Mouse (Mus musculus): ENCODE data around the gene Hydin.
"Not testable (repeated sequence)": the region's sequence is repeated elsewhere in the genome, so short reads cannot be mapped to it uniquely, and the experiment has no call there.

Hydin gene

GRCm38 (mm10) chr8:110266741-110267140 lies at the start of gene Hydin:
Gene Hydin, plus strand, starts transcription at chr8:110266977.
- DNase-seq (ENCODE audit: low spot score in 2 of 2) = peak; percentile 78 to 83

DNA sequence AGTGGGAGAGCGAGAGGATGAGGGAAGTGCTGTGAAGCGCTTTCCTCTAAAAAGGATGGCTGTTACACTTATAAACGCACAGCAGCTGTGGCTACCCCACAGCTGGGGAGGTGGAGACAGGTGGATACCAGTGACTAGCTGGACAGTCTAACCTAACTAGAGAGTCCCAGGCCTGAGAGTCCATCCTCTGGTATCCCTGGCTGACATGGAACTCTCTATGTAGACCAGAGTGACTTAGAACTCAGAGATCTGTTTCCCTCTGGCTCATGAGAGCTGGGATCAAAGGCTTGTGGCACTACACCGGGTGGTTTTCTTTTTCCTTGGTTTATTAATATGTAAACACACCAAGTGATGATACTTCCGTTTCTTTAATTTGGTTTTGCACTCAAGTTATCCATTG lies 49.6 kb upstream of the Hydin start:
- DNase-seq (ENCODE audit: low spot score in 2 of 2) = peak in 1 of 2 experiments; percentile 13

DNA sequence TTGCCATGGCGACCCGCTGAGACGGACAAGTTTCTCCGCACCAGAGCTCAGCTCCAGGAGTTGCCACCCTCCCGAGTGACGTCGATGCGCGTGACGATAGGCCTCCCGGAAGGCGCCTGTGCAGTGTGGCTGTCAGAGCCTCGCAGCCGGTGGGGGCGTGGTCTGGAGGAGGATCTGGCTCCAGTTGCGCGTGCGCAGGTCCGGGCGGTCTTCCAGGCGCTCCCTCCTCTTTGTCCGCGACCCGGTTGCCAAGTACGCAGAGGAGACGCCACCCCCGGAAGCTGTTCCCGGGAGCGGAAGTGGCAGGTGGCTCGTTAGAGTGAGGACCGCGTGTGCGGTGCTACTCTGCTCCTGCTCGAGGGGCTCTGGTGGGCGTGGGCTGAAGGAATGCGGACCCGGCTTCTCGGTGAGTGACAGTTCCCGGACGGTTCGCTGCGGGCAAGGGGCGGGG lies 49.1 kb upstream of the Hydin start:
- peak; percentile 99 for DNase-seq (ENCODE audit: low spot score in 2 of 2)

DNA sequence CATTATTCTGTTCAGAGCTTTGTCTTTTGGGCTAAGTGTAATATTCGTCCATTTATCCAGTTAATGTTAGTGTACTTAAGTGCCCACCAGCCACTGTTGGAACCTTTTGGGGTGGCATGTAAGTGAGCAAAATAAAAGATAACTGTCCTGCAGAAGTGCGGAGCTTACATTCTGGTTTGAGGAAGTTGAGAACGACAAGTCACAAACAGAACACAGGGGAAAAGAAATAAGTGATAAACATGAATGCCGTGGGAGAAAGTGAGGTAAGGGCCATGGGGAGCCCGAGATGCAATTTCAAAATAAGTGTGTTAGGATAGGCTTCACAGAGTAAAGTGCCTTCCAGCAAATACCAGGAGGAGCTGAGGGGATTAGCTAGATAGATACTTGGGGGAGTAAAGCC lies 48.3 kb upstream of the Hydin start:
- no peak for DNase-seq (ENCODE audit: low spot score in 2 of 2)

- DNase-seq (ENCODE audit: low spot score in 2 of 2) = no peak
Observed at GRCm38 (mm10) chr8:110220936-110221335, 45.8 kb upstream of the Hydin start.

DNA sequence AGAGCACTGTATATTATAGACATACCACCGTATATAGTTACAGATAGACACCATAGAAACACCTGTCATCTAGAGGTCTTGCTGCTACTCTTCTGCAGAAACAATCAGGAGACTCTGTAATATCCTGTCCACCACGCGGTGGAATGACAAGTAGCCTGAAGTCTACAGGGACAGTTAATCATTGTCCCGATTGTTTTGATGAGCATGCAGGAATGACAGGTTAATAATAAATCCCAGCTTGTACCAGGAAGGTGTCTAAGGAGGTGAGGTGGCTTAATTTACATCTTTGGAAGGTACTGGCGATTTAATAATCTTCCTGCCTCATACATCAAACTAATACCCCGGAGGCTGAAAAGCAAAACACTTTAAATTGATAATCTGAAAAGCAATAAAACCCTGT lies 36.0 kb upstream of the Hydin start:
- no peak for DNase-seq (ENCODE audit: low spot score in 2 of 2)

GRCm38 (mm10) chr8:110242278-110243177 lies 24.2 kb upstream of the Hydin start:
- no peak for DNase-seq (ENCODE audit: low spot score in 2 of 2)

DNA sequence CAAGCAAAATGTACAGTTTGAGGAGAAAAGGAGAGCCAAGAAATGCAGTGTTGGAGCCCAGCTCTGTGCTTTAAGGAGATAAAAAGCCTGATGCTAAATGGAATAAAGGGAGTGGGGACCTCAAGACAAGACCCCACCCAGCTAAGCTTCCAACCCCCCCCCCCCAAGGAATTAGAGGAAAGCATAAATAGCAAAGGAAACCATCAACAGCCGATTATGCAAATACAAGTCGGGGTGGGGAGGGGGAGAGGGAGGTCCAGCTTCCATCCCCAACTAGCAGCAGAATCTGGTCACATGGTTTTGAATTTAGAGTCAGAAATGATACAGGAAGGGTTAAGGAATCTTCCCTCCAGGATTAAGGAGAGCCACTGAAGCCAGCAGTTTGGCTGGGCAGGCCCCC lies 22.2 kb upstream of the Hydin start:
- no peak for DNase-seq (ENCODE audit: low spot score in 2 of 2)

DNA sequence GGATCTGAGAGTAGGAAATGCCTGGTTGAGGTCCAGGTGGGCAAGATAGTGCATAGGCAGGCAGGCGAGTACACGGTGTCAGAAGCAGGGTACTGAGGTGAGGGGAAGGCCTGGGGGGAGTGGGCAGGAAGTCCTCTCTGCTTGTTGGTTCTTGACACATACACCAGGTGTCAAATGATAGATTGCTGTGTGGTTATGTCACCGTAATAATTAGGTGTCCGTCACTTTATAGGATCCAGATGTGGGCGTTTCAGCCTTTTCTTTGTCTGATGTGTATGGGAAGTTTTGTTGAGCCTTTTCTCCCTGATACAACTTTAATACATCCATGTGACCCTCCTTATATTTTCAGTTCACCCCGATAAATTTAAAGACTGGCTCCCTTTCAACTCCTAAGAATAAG lies 19.5 kb upstream of the Hydin start:
- no peak for DNase-seq (ENCODE audit: low spot score in 2 of 2)

DNA sequence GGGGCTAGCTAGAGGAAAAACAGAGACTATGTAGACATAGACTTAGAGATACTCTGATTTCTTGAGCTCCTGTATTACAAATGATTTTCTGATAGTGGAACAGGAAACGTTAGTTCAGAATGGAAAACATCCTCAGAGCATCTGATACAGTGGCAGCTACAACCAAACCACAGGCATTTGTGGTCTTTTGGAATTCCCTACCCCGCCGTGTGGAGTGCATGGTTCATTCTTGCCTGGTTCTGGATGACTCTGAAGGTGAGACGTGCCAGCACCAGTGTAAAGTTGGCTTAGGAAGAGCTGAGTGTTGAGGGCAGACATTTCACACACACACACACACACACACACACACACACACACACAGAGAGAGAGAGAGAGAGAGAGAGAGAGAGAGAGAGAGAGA lies 12.8 kb upstream of the Hydin start:
- DNase-seq (ENCODE audit: low spot score in 2 of 2) = no peak

GRCm38 (mm10) chr8:110265796-110266305 lies 926 bp upstream of the Hydin start:
- no peak for DNase-seq (ENCODE audit: low spot score in 2 of 2)

DNA sequence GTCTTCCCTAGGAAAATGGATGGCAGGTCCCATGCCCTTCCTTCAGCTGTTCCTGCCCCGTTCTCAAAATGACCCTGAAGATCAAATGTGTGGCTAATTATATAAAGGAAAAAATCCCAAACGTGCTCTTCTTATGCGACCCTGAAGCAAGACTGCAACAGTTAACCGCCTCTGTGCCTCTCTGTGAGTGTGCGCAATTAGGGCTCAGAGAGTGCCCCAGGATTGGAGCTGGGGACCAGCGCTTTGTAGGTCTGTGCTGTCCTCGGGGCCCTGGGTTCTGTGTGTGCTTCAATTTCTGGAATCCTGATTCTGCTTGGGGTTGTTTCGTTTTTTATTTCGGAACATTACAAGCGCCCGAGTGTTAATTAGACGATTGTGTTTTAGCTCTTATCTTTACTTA lies 491 bp downstream of the Hydin start:
- no peak for DNase-seq (ENCODE audit: low spot score in 2 of 2)

GRCm38 (mm10) chr8:110270659-110271058 lies 3.9 kb downstream of the Hydin start:
- DNase-seq (ENCODE audit: low spot score in 2 of 2) = no peak

DNA sequence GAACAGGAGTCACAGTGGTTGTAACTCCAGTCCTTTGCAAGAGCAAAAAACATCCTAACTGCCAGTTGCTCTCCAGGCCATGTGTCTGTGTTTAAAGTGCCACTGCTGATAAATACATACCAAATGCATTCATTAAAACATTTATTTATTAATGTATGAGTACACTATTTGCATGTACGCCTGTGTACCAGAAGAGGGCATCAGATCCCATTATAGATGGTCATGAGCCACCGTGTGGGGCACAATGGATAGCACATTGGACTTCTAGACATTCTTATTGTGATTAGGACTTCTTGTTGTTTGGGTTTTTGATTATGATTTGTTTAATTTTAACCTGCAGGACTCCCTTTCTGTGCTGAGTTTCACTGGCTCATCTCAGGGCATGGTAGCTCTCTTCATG lies 6.6 kb downstream of the Hydin start:
- DNase-seq (ENCODE audit: low spot score in 2 of 2) = no peak

GRCm38 (mm10) chr8:110275465-110276258 lies 8.9 kb downstream of the Hydin start:
- DNase-seq (ENCODE audit: low spot score in 2 of 2) = no peak

DNA sequence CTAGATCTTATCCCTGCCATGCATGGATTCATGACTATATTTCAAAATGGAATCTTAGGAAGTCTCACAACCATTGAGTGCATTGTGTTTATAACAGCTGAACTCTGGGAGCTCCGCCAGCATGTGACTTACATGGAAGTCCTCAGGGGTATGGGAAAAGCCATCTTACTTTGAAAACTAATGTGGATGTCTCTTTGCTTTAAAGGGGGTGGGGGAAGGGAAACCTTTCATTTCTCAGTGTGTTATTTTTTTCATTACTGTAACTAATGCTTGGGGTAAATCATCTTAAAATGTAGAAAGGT lies 9.4 kb downstream of the Hydin start:
- no peak for DNase-seq (ENCODE audit: low spot score in 2 of 2)

GRCm38 (mm10) chr8:110312715-110313114 lies 45.9 kb downstream of the Hydin start:
- no peak for DNase-seq (ENCODE audit: low spot score in 2 of 2)

DNA sequence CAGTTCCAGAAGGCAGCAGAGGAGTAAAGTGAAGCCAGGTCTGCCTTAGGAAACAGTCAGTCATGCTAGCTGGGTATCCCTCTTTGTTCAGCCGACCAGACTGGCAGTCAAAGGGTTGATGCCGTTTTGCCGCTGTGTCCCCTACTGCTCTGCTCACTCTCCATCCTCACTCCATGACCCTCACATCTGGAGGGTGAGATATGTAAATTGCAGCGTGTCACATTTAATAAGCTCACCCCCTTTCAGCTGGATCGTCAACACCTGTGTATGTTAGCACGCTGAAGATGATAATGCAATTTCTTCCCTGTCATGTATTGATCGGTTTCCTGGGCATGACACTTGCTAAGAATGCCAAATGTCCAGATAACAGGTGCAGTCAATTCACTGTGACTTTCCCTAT lies 49.0 kb downstream of the Hydin start:
- DNase-seq (ENCODE audit: low spot score in 2 of 2) = no peak

- no peak for DNase-seq (ENCODE audit: low spot score in 2 of 2)
Observed at GRCm38 (mm10) chr8:110319586-110319985, 52.8 kb downstream of the Hydin start.

DNA sequence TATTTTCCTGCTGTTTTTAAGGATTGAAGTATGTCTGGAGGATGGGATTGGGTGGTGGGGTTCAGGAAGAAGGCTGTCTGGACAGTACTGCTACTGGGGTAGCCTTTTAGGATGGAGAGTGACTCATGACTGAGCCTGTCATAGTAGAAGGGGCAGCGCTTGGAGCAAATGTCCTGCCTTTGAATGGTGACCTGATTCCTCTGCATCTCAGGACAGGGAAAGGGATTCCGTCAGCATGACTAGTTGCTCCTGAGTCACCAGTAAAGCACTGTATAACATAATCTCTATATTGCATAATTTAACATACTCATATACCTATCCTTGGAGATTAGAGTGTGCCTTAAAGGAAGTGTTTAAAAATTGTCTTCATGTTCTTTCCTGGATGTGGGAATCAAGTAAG lies 54.7 kb downstream of the Hydin start:
- no peak for DNase-seq (ENCODE audit: low spot score in 2 of 2)

GRCm38 (mm10) chr8:110323981-110324574 lies 57.3 kb downstream of the Hydin start:
- no peak for DNase-seq (ENCODE audit: low spot score in 2 of 2)

GRCm38 (mm10) chr8:110327120-110327519 lies 60.3 kb downstream of the Hydin start:
- not testable (repeated sequence) for DNase-seq (ENCODE audit: low spot score in 2 of 2)
